ENCODE assay signal across 17 mouse cellular contexts in the genomic region with DNA sequence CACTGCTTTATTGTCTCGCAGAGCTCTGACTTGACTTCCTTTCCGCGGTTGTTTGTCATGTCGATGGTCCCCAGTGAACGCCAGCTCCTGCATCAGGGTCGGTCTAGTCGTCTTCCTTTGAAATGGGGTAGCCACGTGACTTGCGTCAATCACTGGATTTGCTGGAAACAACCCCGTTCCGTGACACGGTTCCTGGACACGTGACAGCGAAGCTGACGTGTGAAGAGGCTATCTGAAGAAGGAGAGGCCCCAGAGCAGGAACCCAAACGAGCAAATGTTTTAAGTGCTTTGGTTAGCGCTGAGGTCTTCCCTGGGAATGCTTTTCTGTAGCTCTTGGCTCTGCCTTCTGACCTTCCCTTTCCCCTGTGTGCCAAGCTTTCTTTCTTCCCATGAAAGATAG. TPM values are rescaled to one million over a fixed set of nuclear protein-coding genes. Genes with fewer than 3 reads are reported as not detected.
DNase-seq lines count a peak whose midpoint lies in the region; ATAC-seq and TF ChIP-seq lines count a peak whose summit lies in the region.
"Had no signal": no experiment of that assay in that cellular context is flagged by ENCODE, and none has a peak within 500 bp of the region (broad histone marks: within the 10 kb centered on the region; RNA-seq: fewer than 3 reads in every experiment).

No protein-coding gene starts in this region.

- H3K36me3 ChIP-seq in midbrain, embryonic 14.5 days (ENCODE audit: control insufficient read depth, insufficient read depth, low read length): no peaks in the 10 kb centered on the region
- no peaks in the 10 kb centered on the region for H3K36me3 ChIP-seq in midbrain, embryonic 13.5 days
- H3K36me3 ChIP-seq in hindbrain, postnatal 0 days (ENCODE audit: insufficient read depth, low read length): no peaks in the 10 kb centered on the region
- no peaks in the 10 kb centered on the region for H3K36me3 ChIP-seq in midbrain, postnatal 0 days (ENCODE audit: insufficient read depth, low read length)
- no peaks in the 10 kb centered on the region for H3K36me3 ChIP-seq in intestine, embryonic 15.5 days
- H3K36me3 ChIP-seq: embryonic facial prominence, embryonic 15.5 days; limb, embryonic 15.5 days; neural tube, embryonic 12.5 days had no signal

- no peak for TF ChIP-seq CTCF in hindbrain, postnatal 0 days (IDR thresholded peaks at IDR 0.05; ENCODE audit: low read depth)
- TF ChIP-seq CTCF in midbrain, postnatal 0 days (IDR thresholded peaks at IDR 0.05): no peak

- H3K4me3 ChIP-seq in midbrain, embryonic 14.5 days (replicated peaks; ENCODE audit: low read depth, low read length): no peak overlapping the region
- H3K4me3 ChIP-seq in midbrain, embryonic 13.5 days (replicated peaks): no peak overlapping the region
- no peak overlapping the region for H3K4me3 ChIP-seq in hindbrain, postnatal 0 days (ENCODE audit: low read length)
- no peak overlapping the region for H3K4me3 ChIP-seq in midbrain, postnatal 0 days (ENCODE audit: low read depth, low read length)
- no peak overlapping the region for H3K4me3 ChIP-seq in intestine, embryonic 15.5 days (replicated peaks)
- H3K4me3 ChIP-seq: embryonic facial prominence, embryonic 15.5 days; layer of hippocampus, adult 2 months; limb, embryonic 15.5 days; neural tube, embryonic 12.5 days had no signal

- no peak overlapping the region for H3K9ac ChIP-seq in midbrain, embryonic 14.5 days (replicated peaks; ENCODE audit: low read length)
- no peak overlapping the region for H3K9ac ChIP-seq in midbrain, embryonic 13.5 days (replicated peaks)
- H3K9ac ChIP-seq in hindbrain, postnatal 0 days (replicated peaks; ENCODE audit: low read length): no peak overlapping the region
- H3K9ac ChIP-seq in midbrain, postnatal 0 days (replicated peaks; ENCODE audit: low read length, poor library complexity, severe bottlenecking): no peak overlapping the region
- H3K9ac ChIP-seq in intestine, embryonic 15.5 days: no peak overlapping the region
- H3K9ac ChIP-seq: embryonic facial prominence, embryonic 15.5 days; limb, embryonic 15.5 days; neural tube, embryonic 12.5 days had no signal

- ATAC-seq in midbrain, embryonic 14.5 days (ENCODE audit: low FRiP score, low TSS enrichment): no peak
- no peak for ATAC-seq in midbrain, embryonic 13.5 days
- no peak for ATAC-seq in hindbrain, postnatal 0 days
- ATAC-seq in midbrain, postnatal 0 days (ENCODE audit: low FRiP score): no peak; the same call in 1 of the 2 replicates
- ATAC-seq in intestine, embryonic 15.5 days: no peak

- H3K27ac ChIP-seq in midbrain, embryonic 14.5 days (replicated peaks; ENCODE audit: low read depth, low read length): no peak overlapping the region
- H3K27ac ChIP-seq in midbrain, embryonic 13.5 days: no peak overlapping the region
- H3K27ac ChIP-seq in hindbrain, postnatal 0 days: no peak overlapping the region
- no peak overlapping the region for H3K27ac ChIP-seq in midbrain, postnatal 0 days (ENCODE audit: low read depth, low read length)
- H3K27ac ChIP-seq in intestine, embryonic 15.5 days: no peak overlapping the region
- H3K27ac ChIP-seq: embryonic facial prominence, embryonic 15.5 days; layer of hippocampus, adult 2 months; limb, embryonic 15.5 days; neural tube, embryonic 12.5 days had no signal

- no peaks in the 10 kb centered on the region for H3K4me1 ChIP-seq in midbrain, embryonic 14.5 days (ENCODE audit: control insufficient read depth, insufficient read depth, low read length)
- no peaks in the 10 kb centered on the region for H3K4me1 ChIP-seq in midbrain, embryonic 13.5 days (replicated peaks)
- no peaks in the 10 kb centered on the region for H3K4me1 ChIP-seq in hindbrain, postnatal 0 days (ENCODE audit: insufficient read depth, low read length)
- no peaks in the 10 kb centered on the region for H3K4me1 ChIP-seq in midbrain, postnatal 0 days (ENCODE audit: insufficient read depth, low read length)
- H3K4me1 ChIP-seq in intestine, embryonic 15.5 days (replicated peaks): no peaks in the 10 kb centered on the region
- H3K4me1 ChIP-seq: embryonic facial prominence, embryonic 15.5 days; limb, embryonic 15.5 days; neural tube, embryonic 12.5 days had no signal

- H3K27me3 ChIP-seq in midbrain, embryonic 14.5 days (ENCODE audit: control insufficient read depth, insufficient read depth, low read length): no peaks in the 10 kb centered on the region
- H3K27me3 ChIP-seq in midbrain, embryonic 13.5 days: no peaks in the 10 kb centered on the region
- H3K27me3 ChIP-seq in hindbrain, postnatal 0 days (ENCODE audit: insufficient read depth, low read length): no peaks in the 10 kb centered on the region
- no peaks in the 10 kb centered on the region for H3K27me3 ChIP-seq in midbrain, postnatal 0 days (ENCODE audit: insufficient read depth, low read length)
- H3K27me3 ChIP-seq in intestine, embryonic 15.5 days (replicated peaks): no peaks in the 10 kb centered on the region
- H3K27me3 ChIP-seq: embryonic facial prominence, embryonic 15.5 days; limb, embryonic 15.5 days; neural tube, embryonic 12.5 days had no signal

- 0 out of 2 replicates have a peak overlapping the region, but pooled peaks have one; percentile 7 for H3K4me2 ChIP-seq in midbrain, embryonic 14.5 days (ENCODE audit: low read length)
- H3K4me2 ChIP-seq in midbrain, embryonic 13.5 days (replicated peaks): no peak overlapping the region; the same call in 1 of the 2 replicates
- peak overlapping the region; percentile 6; the same call in 1 of the 2 replicates for H3K4me2 ChIP-seq in hindbrain, postnatal 0 days (ENCODE audit: low read depth, low read length)
- H3K4me2 ChIP-seq in midbrain, postnatal 0 days (ENCODE audit: low read depth, low read length, poor library complexity, severe bottlenecking): peak overlapping the region; percentile 3; the same call in 1 of the 2 replicates
- no peak overlapping the region for H3K4me2 ChIP-seq in intestine, embryonic 15.5 days (replicated peaks)
- H3K4me2 ChIP-seq: embryonic facial prominence, embryonic 15.5 days; limb, embryonic 15.5 days; neural tube, embryonic 12.5 days had no signal

- DNase-seq in midbrain, embryonic 14.5 days: peak; percentile 38
- peak; percentile 42 to 59 for DNase-seq in heart, adult 9 months (ENCODE audit: low spot score in 2 of 2)
- no peak for DNase-seq in hindbrain, postnatal 0 days (ENCODE audit: low spot score)
- DNase-seq in midbrain, postnatal 0 days (ENCODE audit: low spot score): peak; percentile 19
- DNase-seq in yolk sac, embryonic 10.5 days (ENCODE audit: low spot score): no peak
- DNase-seq in T-cell, adult 2 months (ENCODE audit: low spot score): no peak
- DNase-seq: cerebellum, adult 9-11 months; gastrocnemius, postnatal 10 days; lung, postnatal 4 days; spleen, adult 18-20 months; thymus, postnatal 25 days had no signal

- 0 out of 2 replicates have a peak, but pooled peaks cover 6% of the 10 kb centered on the region for H3K9me3 ChIP-seq in midbrain, embryonic 14.5 days (ENCODE audit: control insufficient read depth, low read length)
- H3K9me3 ChIP-seq in midbrain, embryonic 13.5 days: peaks cover 5% of the 10 kb centered on the region
- no peaks in the 10 kb centered on the region for H3K9me3 ChIP-seq in hindbrain, postnatal 0 days (ENCODE audit: low read length)
- H3K9me3 ChIP-seq in midbrain, postnatal 0 days (ENCODE audit: low read length): no peaks in the 10 kb centered on the region
- no peaks in the 10 kb centered on the region for H3K9me3 ChIP-seq in intestine, embryonic 15.5 days
- H3K9me3 ChIP-seq: embryonic facial prominence, embryonic 15.5 days; limb, embryonic 15.5 days had no signal

- 66% methylated on average over 17 of the region's 17 CpGs for WGBS in midbrain, embryonic 14.5 days
- 79% methylated on average over 17 of the region's 17 CpGs for WGBS in midbrain, embryonic 13.5 days
- 70% methylated on average over 17 of the region's 17 CpGs for WGBS in hindbrain, postnatal 0 days
- WGBS in midbrain, postnatal 0 days: 66% methylated on average over 17 of the region's 17 CpGs
- 73% methylated on average over 17 of the region's 17 CpGs for WGBS in intestine, embryonic 15.5 days

RNA-seq across cellular contexts. Expression of a gene that starts 41.5 kb away (rescaled TPM):
- 15.4 and 17.1 TPM in 2 replicates for polyA plus RNA-seq in midbrain, embryonic 14.5 days (2014; fragmentation: Nextera tagmentation; extraction: Ambion mirVana)
- polyA plus RNA-seq in midbrain, embryonic 13.5 days (2015; fragmentation: Nextera tagmentation; extraction: Ambion mirVana): 9.4 and 11.2 TPM in 2 replicates
- 15.7 and 17.8 TPM in 2 replicates for total RNA-seq in hindbrain, postnatal 0 days (2014; rRNA removed)
- 3.9 and 4.2 TPM in 2 replicates for polyA plus RNA-seq in hindbrain, postnatal 0 days (2015; fragmentation: Nextera tagmentation; extraction: Ambion mirVana)
- 28.0 and 40.4 TPM in 2 replicates for total RNA-seq in midbrain, postnatal 0 days (2014; rRNA removed)
- polyA plus RNA-seq in midbrain, postnatal 0 days (2015; fragmentation: Nextera tagmentation; extraction: Ambion mirVana): 8.6 and 10.6 TPM in 2 replicates
- 1.9 TPM in 2 replicates for polyA plus RNA-seq in intestine, embryonic 15.5 days (2015; fragmentation: Nextera tagmentation; extraction: Ambion mirVana)

Comparison
In these comparisons a context has a peak if more than half of its experiments do, and no peak if none do; other contexts are left out.
1. H3K4me2 ChIP-seq: peak in midbrain, embryonic 14.5 days (single experiment), hindbrain, postnatal 0 days (single experiment) and midbrain, postnatal 0 days (single experiment); none in midbrain, embryonic 13.5 days (single experiment) and intestine, embryonic 15.5 days (single experiment).
2. DNase-seq: peak in midbrain, embryonic 14.5 days (single experiment), heart, adult 9 months (2 of 2) and midbrain, postnatal 0 days (single experiment); none in hindbrain, postnatal 0 days (single experiment), yolk sac, embryonic 10.5 days (single experiment) and T-cell, adult 2 months (single experiment).